Mouse (Mus musculus) kidney, adult 8-10 months (tissue): ENCODE data around the gene Frrs1l.
A peak's percentile ranks its signal among the peaks of the same experiment; 100 is the strongest.

Experiments
- DNase-seq, 2 experiments: peaks; one replicate each; pipeline ENCODE4 v3.0.0; 2022

Frrs1l gene

GRCm38 (mm10) chr4:56990215-56990584 is at the start of gene Frrs1l:
Gene Frrs1l (minus strand): TSS chr4:56990391.
- DNase-seq, result no peak

- no peak for DNase-seq
Measured at GRCm38 (mm10) chr4:57039127-57040031, 49.2 kb upstream of the Frrs1l start.

GRCm38 (mm10) chr4:57037554-57037953 is 47.4 kb upstream of the Frrs1l start:
- DNase-seq, result no peak

DNA sequence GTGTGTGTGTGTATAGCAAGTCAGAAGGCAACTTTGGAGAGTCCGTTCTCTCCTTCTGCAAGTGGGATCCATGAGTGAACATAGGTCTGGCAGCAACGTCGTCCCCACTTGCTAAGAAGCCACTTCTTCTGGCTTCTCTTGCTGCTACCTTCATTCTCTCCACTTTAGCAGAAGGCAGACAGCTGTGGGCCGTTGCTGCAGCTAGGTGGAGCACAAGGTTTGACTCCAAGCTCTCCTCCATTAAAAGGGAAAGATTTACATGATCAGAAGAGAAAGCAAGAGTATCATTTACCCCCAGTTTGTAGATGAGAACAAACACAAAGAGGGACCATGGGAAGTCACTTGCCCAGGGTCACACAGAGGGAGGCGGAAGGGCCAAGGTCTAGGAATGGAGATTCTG is 44.0 kb upstream of the Frrs1l start:
- DNase-seq, result no peak

GRCm38 (mm10) chr4:57031440-57031839 is 41.2 kb upstream of the Frrs1l start:
- no peak for DNase-seq

- no peak for DNase-seq
Measured at GRCm38 (mm10) chr4:57027954-57028353, 37.8 kb upstream of the Frrs1l start.

GRCm38 (mm10) chr4:57023527-57023926 is 33.3 kb upstream of the Frrs1l start:
- DNase-seq, result no peak

- no peak for DNase-seq
Measured at GRCm38 (mm10) chr4:57021288-57021687, 31.1 kb upstream of the Frrs1l start.

DNA sequence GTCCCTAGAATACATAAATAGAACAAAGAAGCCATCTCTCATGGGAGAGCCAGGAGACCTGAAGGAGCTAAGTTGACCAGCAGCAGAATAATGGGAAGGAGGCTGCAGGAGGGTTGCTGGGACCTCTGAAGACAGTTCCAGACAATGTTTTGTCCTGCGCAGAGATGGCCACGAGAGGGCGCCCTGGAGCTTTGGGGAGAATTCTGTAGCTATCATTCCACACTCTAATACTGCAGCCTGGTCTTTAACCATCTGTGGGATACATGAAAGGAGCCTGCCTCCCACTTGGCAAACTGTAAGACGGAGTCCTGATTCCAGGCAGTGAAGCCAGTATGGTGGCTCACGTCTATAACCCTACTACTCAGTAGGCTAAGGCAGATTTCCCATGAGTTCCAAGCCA is 27.0 kb upstream of the Frrs1l start:
- DNase-seq, result peak; percentile 40 to 74

GRCm38 (mm10) chr4:57016366-57017171 is 26.4 kb upstream of the Frrs1l start:
- DNase-seq, result no peak

- no peak for DNase-seq
Measured at GRCm38 (mm10) chr4:57015032-57015431, 24.8 kb upstream of the Frrs1l start.

DNA sequence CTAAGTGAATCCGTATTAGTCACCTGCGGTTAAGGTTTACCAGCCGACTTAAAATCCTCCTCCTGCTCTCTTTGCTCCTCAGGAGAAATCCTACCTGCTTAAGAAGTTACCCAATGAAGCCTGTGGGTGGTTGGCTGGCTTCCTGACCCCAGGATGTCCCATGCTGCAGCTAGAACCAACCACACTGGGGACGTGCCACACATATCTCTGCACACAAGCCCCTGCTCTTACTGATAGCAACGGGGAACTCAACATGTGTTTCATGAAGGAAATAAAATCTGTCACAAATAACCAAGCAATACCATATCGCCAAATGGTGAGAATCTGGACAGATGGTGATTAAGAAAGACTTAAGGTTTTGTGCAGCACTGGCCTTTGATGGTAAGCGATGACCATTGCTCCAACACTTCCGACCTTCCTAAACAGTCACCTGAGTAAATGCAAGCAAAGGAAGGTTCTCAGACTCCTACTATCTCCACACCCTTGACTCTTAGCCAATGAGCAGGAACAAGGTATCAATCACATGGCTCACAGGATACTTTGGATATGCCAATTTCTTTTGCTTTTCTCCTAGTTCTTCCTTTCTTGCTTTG is 21.4 kb upstream of the Frrs1l start:
- DNase-seq, result no peak

DNA sequence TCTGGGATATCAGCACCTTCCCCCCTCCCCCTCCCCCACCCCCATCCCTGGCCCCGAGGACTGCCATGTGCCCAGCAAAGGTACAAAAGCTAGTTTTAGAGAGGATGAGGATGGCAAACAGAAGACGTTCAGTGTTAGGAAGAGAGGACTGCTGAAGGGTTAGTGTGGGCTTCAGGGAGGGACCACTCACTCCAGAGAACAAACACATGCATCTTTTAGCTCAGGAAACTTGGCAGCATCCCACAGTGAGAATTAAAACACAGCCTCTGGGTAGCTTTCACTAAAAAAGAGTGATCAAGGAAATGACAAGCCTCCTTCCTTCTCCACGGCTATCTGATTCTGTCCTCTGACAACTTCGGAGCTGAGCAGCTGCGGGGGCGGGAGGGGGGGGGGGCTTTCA is 20.7 kb upstream of the Frrs1l start:
- no peak for DNase-seq

DNA sequence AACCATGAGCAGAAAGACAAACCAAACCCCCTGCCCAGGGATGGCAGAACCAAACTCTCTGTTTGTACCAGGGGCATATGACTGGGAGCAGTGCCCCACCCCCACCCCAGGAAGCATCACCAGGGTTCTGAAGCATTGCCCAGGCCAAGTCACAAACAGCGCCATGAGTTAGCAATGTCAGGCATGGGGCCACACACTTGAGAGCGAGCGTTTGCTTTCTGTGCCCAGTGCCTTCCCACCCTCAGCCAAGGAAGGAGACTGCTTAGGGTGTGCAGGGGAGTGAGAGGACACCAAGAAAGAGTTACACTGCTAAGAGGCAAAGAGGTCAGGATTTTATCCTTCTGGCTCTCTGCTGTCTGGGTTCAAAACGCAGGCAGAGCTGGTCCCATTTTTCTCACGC is 20.2 kb upstream of the Frrs1l start:
- DNase-seq, result no peak

DNA sequence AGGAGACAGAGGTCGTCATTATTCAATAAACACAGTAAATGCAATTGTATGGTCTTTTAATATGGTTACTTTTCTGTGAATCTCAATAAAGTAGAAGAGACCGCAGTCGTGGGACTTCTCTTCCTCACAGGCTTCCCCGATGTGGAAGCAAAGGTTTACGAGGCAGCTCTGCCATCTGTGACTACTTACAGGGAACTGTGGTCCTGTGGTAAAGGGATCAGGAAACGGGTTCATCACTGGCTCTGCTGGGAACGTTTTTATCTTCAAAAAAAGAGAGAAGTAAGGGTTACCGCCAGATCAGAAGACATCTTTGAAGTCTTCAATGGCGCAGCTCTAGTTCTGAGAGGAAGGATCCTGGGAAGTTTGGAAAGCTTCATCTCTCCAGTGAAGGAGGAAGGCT is 17.5 kb upstream of the Frrs1l start:
- no peak for DNase-seq

GRCm38 (mm10) chr4:57005011-57005410 is 14.8 kb upstream of the Frrs1l start:
- DNase-seq, result no peak

GRCm38 (mm10) chr4:57003886-57004285 is 13.7 kb upstream of the Frrs1l start:
- no peak for DNase-seq

GRCm38 (mm10) chr4:57002751-57003150 is 12.6 kb upstream of the Frrs1l start:
- DNase-seq, result no peak

- no peak for DNase-seq
Measured at GRCm38 (mm10) chr4:57001437-57001836, 11.2 kb upstream of the Frrs1l start.

- no peak for DNase-seq
Measured at GRCm38 (mm10) chr4:56993331-56993730, 3.1 kb upstream of the Frrs1l start.

DNA sequence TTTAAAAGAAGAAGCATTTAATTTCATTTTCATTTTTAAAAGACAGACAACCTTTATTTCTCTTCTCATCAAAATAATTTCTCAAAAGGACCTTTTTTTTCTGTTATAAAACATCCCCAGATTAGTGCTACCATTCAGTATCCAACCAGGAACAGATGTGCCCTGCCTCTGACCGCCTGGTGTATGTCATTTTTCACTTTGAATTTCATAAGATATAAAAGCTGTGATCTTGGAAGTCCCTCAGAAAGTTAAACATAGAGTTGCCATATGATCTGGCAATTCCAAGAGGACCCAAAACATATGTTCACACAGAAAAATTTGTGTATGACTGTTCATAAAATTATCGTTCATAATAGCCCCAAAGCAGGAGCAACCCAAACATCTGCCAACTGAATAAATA is 1.8 kb upstream of the Frrs1l start:
- no peak for DNase-seq

DNA sequence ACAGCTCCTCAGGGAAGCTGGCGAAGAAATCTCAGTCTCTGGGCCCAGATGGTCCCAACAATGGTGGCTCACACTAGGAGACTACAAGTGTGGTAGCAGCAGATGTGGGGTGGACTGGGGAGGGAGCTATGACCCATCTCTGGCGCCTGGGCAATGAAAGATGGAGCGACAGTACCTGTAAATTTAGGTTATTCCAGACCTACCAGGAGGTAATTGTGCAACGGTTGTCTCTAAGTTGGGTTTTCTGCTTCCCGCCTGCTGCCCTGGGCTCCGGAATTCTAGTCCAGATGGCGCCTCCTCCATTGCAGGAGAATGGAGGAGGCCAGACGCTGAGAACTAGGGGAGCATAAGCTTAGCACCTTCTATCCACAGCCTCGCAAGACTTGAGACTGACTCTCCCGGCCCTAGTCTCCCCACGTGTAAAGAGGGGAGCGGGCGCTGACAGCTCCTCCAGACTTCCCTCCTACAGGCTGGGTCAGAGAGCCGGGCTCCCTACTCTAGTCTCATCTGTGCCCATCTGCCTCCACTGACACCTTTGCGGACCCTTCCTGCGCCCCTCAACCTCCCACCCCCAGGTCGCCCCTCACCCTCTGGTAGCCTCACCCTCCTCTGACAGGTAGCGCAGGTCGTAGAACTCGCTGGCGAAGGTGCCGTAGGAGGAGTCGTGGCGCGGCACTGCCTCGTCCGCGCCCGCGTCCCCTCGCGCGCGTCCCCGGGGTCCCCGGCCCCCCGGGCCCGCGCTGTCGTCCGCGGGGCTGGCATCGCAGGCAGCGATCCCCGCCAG is 568 bp downstream of the Frrs1l start:
- no peak for DNase-seq
